Mouse (Mus musculus) heart, embryonic 14.5 days (tissue): ENCODE data around the gene Rabgap1l. TPM values are rescaled to one million over a fixed set of nuclear protein-coding genes. Genes with fewer than 3 reads are reported as not detected.

ENCODE experiments used
- ATAC-seq: fragments of 200-750 bp; cut with Nextera tagmentation; 2 replicates; pipeline ENCODE4 v1.8.0; 2017; ENCODE audit warnings: low read depth, moderate TSS enrichment; ENCODE audit not compliant: insufficient number of reproducible peaks, insufficient read depth, low FRiP score
- H3K27ac ChIP-seq, 2 experiments: fragments of 200-500 bp in 1 of 2; fragments of 300-500 bp in 1 of 2; sonication (generic) in 1 of 2; replicated peaks in 1 of 2; 2 replicates each; pipeline ENCODE4 v1.5.1; 2012 to 2014; ENCODE audit warnings: low read depth in 2 of 2, low read length in 2 of 2, control low read depth in 1 of 2, mild to moderate bottlenecking in 1 of 2, mixed read lengths in 1 of 2; ENCODE audit not compliant: control insufficient read depth in 1 of 2, insufficient read depth in 1 of 2
- H3K27me3 ChIP-seq: fragments of 300-500 bp; sonication (generic); 2 replicates; pipeline ENCODE4 v1.6.1; 2014; ENCODE audit warnings: mild to moderate bottlenecking, low read length, control low read depth; ENCODE audit not compliant: control insufficient read depth, insufficient read depth
- H3K36me3 ChIP-seq: fragments of 300-500 bp; sonication (generic); 2 replicates; pipeline ENCODE4 v1.6.1; 2014; ENCODE audit warnings: mild to moderate bottlenecking, control low read depth, low read length, mixed read lengths; ENCODE audit not compliant: control insufficient read depth, insufficient read depth
- H3K4me1 ChIP-seq, 2 experiments: fragments of 200-500 bp in 1 of 2; fragments of 300-500 bp in 1 of 2; sonication (generic) in 1 of 2; 2 replicates each; pipeline ENCODE4 v1.6.1; 2012 to 2014; ENCODE audit warnings: low read length in 2 of 2, control low read depth in 1 of 2, mixed read lengths in 1 of 2; ENCODE audit not compliant: control insufficient read depth in 2 of 2, insufficient read depth in 2 of 2
- H3K4me2 ChIP-seq: fragments of 300-500 bp; sonication (generic); 2 replicates; pipeline ENCODE4 v1.6.1; 2014; ENCODE audit warnings: mild to moderate bottlenecking, low read length
- H3K4me3 ChIP-seq, 2 experiments: fragments of 200-500 bp in 1 of 2; fragments of 300-500 bp in 1 of 2; sonication (generic) in 1 of 2; 2 replicates each; pipeline ENCODE4 v1.5.1; 2012 to 2014; ENCODE audit warnings: low read length in 2 of 2, mild to moderate bottlenecking in 2 of 2, control low read depth in 1 of 2, low read depth in 1 of 2, moderate library complexity in 1 of 2; ENCODE audit not compliant: control insufficient read depth in 1 of 2, insufficient read depth in 1 of 2
- H3K9ac ChIP-seq: fragments of 300-500 bp; sonication (generic); 2 replicates; pipeline ENCODE4 v1.6.1; 2014; ENCODE audit warnings: mild to moderate bottlenecking, low read length
- H3K9me3 ChIP-seq: fragments of 300-500 bp; sonication (generic); 2 replicates; pipeline ENCODE4 v1.6.1; 2016; ENCODE audit warnings: low read length, control low read depth; ENCODE audit not compliant: control insufficient read depth
- WGBS: fragments of 180-500 bp; shearing (Covaris S2); extraction: QIAGEN DNeasy Blood & Tissue Kit; methylation state at CpG from one replicate; pipeline ENCODE4 v1.1.7; 2014; 5-methylcytosine and 5-hydroxymethylcytosine counted together
- polyA plus RNA-seq: library from polyadenylated mRNA; unstranded; fragments of >200 nt; fragmentation: Nextera tagmentation; extraction: Ambion mirVana; gene quantifications from 2 replicates; pipeline ENCODE4 v1.2.1, GENCODE M21; 2014

Rabgap1l gene
- polyA plus RNA-seq, 1 experiment from 2014 or later, result 95.6 TPM

- Histone ChIP-seq H3K4me3 (no peak overlapping the region), H3K9me3 (no peaks in the 10 kb centered on the region), H3K27ac (peak overlapping the region; percentile 53 to 66; a peak in 3 of 4 replicates), H3K4me1 (peaks cover 0 to 9% of the 10 kb centered on the region in 2 experiments; a peak in 3 of 4 replicates), H3K4me2 (peak overlapping the region; percentile 14), H3K9ac (no peak overlapping the region), H3K27me3 (no peaks in the 10 kb centered on the region), H3K36me3 (no peaks in the 10 kb centered on the region)
- peak; percentile 77 for ATAC-seq
- WGBS, result 15% methylated on average over 3 of the region's 3 CpGs
Observed at GRCm38 (mm10) chr1:160825441-160825856, 32.4 kb upstream of the Rabgap1l start.

GRCm38 (mm10) chr1:160823638-160824037, 30.6 kb upstream of the Rabgap1l start:
- no peak overlapping the region for H3K27ac ChIP-seq
- H3K36me3 ChIP-seq, result no peaks in the 10 kb centered on the region
- no peak for ATAC-seq
- no peak overlapping the region for H3K9ac ChIP-seq
- no peaks in the 10 kb centered on the region for H3K27me3 ChIP-seq
- 94% methylated on average over 3 of the region's 3 CpGs for WGBS
- no peak overlapping the region for H3K4me3 ChIP-seq
- peaks cover 0 to 9% of the 10 kb centered on the region in 2 experiments; a peak in 3 of 4 replicates for H3K4me1 ChIP-seq
- H3K9me3 ChIP-seq, result no peaks in the 10 kb centered on the region
- no peak overlapping the region for H3K4me2 ChIP-seq

DNA sequence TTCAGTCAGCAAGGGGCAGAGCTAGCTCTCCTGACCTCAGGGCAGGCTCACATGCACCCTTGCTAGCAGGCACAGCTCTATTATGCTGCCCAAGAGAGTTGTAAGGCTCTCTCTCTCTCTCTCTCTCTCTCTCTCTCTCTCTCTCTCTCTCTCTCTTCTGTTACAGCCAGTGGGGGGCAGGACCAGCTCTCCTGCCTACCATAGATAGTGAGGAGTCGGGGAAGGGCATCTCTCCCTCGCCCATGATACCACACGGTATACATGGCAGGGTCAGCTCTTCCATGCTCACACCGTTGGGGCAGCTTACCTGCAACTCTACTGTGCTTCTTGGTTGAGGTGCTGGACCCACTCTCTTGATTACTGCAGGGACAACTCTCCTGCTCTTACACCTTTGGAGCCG, 21.2 kb upstream of the Rabgap1l start:
- no peak overlapping the region for H3K27ac ChIP-seq
- no peaks in the 10 kb centered on the region for H3K27me3 ChIP-seq
- 88% methylated on average over 5 of the region's 5 CpGs for WGBS
- no peaks in the 10 kb centered on the region for H3K36me3 ChIP-seq
- no peak overlapping the region for H3K4me2 ChIP-seq
- H3K4me1 ChIP-seq, result peaks cover 2 to 15% of the 10 kb centered on the region in 2 experiments; a peak in 2 of 4 replicates
- no peaks in the 10 kb centered on the region for H3K9me3 ChIP-seq
- no peak overlapping the region for H3K4me3 ChIP-seq
- no peak for ATAC-seq
- H3K9ac ChIP-seq, result no peak overlapping the region

DNA sequence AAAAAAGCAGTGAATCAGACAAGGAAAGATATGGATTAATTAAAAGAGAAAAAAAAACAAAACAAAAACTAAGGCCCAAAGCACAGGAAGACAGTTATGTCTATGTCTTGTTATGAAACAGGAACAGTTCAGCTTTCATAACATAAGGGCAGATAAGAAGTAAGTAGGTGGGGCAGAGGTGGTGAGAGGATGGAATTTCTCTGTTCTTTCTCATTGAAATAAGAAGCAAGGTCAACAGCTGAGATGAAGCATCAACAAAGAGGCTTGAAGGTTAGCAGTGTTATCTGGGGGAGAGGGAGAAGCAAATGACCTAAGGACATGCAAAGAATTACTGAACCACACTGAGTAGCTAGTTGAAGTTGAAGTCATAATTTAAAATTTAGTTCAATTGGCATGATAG, 19.4 kb upstream of the Rabgap1l start:
- Histone ChIP-seq H3K36me3 (no peaks in the 10 kb centered on the region), H3K4me1 (peaks cover 4 to 15% of the 10 kb centered on the region in 2 experiments; a peak in 3 of 4 replicates), H3K27me3 (no peaks in the 10 kb centered on the region), H3K27ac (peak overlapping the region; percentile 67 to 75), H3K9ac (no peak overlapping the region), H3K4me3 (no peak overlapping the region), H3K9me3 (no peaks in the 10 kb centered on the region), H3K4me2 (no peak overlapping the region)
- no peak for ATAC-seq

- 54% methylated on average over 1 of the region's 1 CpGs for WGBS
- Histone ChIP-seq H3K36me3 (no peaks in the 10 kb centered on the region), H3K9ac (no peak overlapping the region), H3K9me3 (no peaks in the 10 kb centered on the region), H3K4me1 (peaks cover 4 to 15% of the 10 kb centered on the region in 2 experiments; a peak in 3 of 4 replicates), H3K4me3 (no peak overlapping the region), H3K27ac (peak overlapping the region in 1 of 2 experiments; percentile 4; a peak in 1 of 4 replicates), H3K4me2 (no peak overlapping the region), H3K27me3 (no peaks in the 10 kb centered on the region)
- no peak for ATAC-seq
Observed at GRCm38 (mm10) chr1:160811930-160812329, 18.9 kb upstream of the Rabgap1l start.

GRCm38 (mm10) chr1:160805268-160805667, 12.3 kb upstream of the Rabgap1l start:
- H3K36me3 ChIP-seq, result no peaks in the 10 kb centered on the region
- no peak overlapping the region for H3K27ac ChIP-seq
- H3K4me1 ChIP-seq, result peaks cover 0 to 2% of the 10 kb centered on the region in 2 experiments; a peak in 2 of 4 replicates
- H3K27me3 ChIP-seq, result no peaks in the 10 kb centered on the region
- no peak for ATAC-seq
- no peak overlapping the region for H3K4me2 ChIP-seq
- H3K4me3 ChIP-seq, result no peak overlapping the region
- H3K9me3 ChIP-seq, result no peaks in the 10 kb centered on the region
- 29% methylated on average over 2 of the region's 2 CpGs for WGBS
- no peak overlapping the region for H3K9ac ChIP-seq

DNA sequence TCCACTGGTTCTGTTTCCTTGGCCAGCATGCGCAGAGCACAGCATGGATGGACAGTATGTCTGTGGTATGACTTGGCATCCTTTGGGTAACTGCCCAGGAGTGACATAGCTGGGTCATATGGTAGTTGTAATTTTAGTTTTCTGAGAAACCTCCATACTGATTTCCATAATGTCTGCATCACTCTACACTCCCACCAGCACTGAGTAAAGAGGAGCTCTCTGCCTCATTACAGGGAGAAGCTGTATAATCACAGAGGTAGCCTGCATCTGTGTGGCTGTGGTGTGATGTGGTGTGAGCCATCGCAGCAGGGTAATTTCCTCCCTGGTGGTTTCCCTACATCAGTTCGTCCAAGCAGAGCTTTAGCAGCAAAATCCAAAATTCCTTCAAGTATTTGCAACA, 7.0 kb upstream of the Rabgap1l start:
- Histone ChIP-seq H3K4me3 (no peak overlapping the region), H3K36me3 (no peaks in the 10 kb centered on the region), H3K27me3 (no peaks in the 10 kb centered on the region), H3K27ac (no peak overlapping the region), H3K9ac (no peak overlapping the region), H3K9me3 (peaks cover 4% of the 10 kb centered on the region; the same call in 1 of the 2 replicates), H3K4me2 (no peak overlapping the region), H3K4me1 (no peaks in the 10 kb centered on the region)
- no peak for ATAC-seq
- WGBS, result 85% methylated on average over 3 of the region's 3 CpGs

DNA sequence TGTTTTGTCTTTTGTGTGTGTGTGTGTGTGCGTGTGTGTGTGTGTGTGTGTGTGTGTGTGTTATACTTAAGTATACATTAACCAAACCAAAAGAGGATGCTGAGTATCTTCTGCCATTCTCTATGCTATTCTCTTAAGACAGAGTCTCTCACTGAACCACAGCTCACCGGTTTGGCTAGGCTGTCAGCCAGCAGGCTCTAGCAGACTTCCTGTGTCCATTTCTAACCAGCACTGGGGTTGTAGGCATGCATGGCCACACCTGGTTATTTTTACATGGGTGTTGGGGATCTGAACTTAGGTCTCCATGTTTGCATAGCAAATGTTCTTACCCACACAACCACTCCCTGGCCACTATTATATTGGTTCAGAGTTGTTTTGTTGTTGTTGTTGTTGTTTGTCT, 2.0 kb upstream of the Rabgap1l start:
- no peaks in the 10 kb centered on the region for H3K27me3 ChIP-seq
- no peak overlapping the region for H3K4me3 ChIP-seq
- peaks cover 4% of the 10 kb centered on the region; the same call in 1 of the 2 replicates for H3K9me3 ChIP-seq
- no peak overlapping the region for H3K4me2 ChIP-seq
- no peaks in the 10 kb centered on the region for H3K36me3 ChIP-seq
- ATAC-seq, result no peak
- 0 out of 4 replicates have a peak, but pooled peaks cover 0 to 6% of the 10 kb centered on the region in 2 experiments for H3K4me1 ChIP-seq
- H3K27ac ChIP-seq, result no peak overlapping the region
- WGBS, result 62% methylated on average over 2 of the region's 2 CpGs
- no peak overlapping the region for H3K9ac ChIP-seq
